Mouse (Mus musculus) CH12.LX (cell line): Measurements from ENCODE around the gene Atg2b.

Experiments used
- CHD1 ChIP-seq: IDR thresholded peaks from 2 replicates; pipeline ENCODE4 v1.6.1; 2012; ENCODE audit warnings: low read depth, low read length, improper control_type of control experiment, inconsistent platforms
- CTCF ChIP-seq, 2 experiments: IDR thresholded peaks in 1 of 2; conservative IDR thresholded peaks in 1 of 2; 2 replicates each; pipeline ENCODE4 v1.5.1; 2011 to 2012; ENCODE audit warnings: low read depth in 2 of 2, low read length in 2 of 2, improper control_type of control experiment in 1 of 2, inconsistent platforms in 1 of 2, mild to moderate bottlenecking in 1 of 2, moderate library complexity in 1 of 2
- E2F4 ChIP-seq: IDR thresholded peaks from 2 replicates; pipeline ENCODE4 v1.6.1; 2011; ENCODE audit warnings: low read depth, low read length, improper control_type of control experiment; ENCODE audit not compliant: insufficient replicate concordance
- ELF1 ChIP-seq: IDR thresholded peaks from 2 replicates; pipeline ENCODE4 v1.6.1; 2014; ENCODE audit warnings: low read depth, mild to moderate bottlenecking, inconsistent platforms, low read length, improper control_type of control experiment
- HCFC1 ChIP-seq: IDR thresholded peaks from 2 replicates; pipeline ENCODE4 v1.6.1; 2012; ENCODE audit warnings: low read depth, mild to moderate bottlenecking, inconsistent platforms, low read length, improper control_type of control experiment
- KAT2A ChIP-seq: IDR thresholded peaks from 2 replicates; pipeline ENCODE4 v1.6.1; 2012; ENCODE audit warnings: low read length, improper control_type of control experiment, inconsistent platforms; ENCODE audit not compliant: insufficient replicate concordance
- NELFE ChIP-seq: IDR thresholded peaks from 2 replicates; pipeline ENCODE4 v1.6.1; 2011; ENCODE audit warnings: low read depth, low read length, improper control_type of control experiment
- RCOR1 ChIP-seq: conservative IDR thresholded peaks from 2 replicates; pipeline ENCODE4 v1.6.1; 2012; ENCODE audit warnings: low read depth, mild to moderate bottlenecking, inconsistent platforms, low read length, improper control_type of control experiment
- SMC3 ChIP-seq: IDR thresholded peaks from 2 replicates; pipeline ENCODE4 v1.6.1; 2011; ENCODE audit warnings: low read depth, low read length, improper control_type of control experiment

GRCm38 (mm10) chr12:105593471-105593870 lies 91.5 kb downstream of the Atg2b start:
- TF ChIP-seq HCFC1 (no peak), CHD1 (no peak), NELFE (no peak), E2F4 (no peak), ELF1 (no peak), SMC3 (no peak), RCOR1 (no peak), CTCF (conservative IDR thresholded peaks at IDR 0.05 in 1 of 2, IDR thresholded peaks at IDR 0.05 in 1 of 2; ENCODE audit: low read depth in 2 of 2, low read length in 2 of 2) (no peak), KAT2A (no peak)
